Mouse (Mus musculus): ENCODE measurements around the gene Usp35. TPM values are rescaled to one million over a fixed set of nuclear protein-coding genes. Genes with fewer than 3 reads are reported as not detected.

Usp35 gene
- total and polyA plus RNA-seq, 3 experiments: 7.0 to 8.5 (median 8.4) TPM

DNA sequence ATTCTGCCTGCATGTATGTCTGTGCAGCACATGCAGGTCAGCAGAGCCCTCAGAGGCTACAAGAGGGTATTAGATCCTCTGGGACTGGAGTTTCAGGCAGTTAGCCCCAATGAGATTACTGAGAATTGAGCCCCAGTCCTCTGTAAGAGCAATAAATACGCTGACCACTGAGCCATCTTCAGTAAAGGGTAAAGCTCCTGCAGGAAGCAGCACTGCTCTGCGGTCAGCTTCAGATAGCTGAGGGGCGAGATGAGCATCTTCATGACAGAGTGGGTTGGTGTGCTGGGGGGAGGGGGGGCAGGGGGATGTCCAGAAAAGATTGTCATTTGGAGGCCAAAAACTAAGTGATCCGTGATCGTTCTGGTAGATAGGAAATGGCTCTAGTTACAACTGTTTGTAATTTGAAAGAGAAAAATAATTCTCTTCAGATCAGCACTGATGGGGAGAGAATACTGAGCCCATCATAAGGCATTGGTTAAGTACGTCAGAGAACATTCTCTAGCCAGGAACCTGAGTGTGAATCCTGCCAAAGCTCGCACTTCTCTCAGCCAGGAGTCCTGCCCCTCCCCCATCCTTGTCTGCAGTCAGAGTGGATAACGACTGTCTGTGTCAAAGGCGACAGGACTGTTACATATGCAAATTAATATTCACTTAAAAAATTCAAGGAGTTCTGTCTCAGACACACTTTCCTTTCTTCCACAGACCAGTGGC lies 14.4 kb upstream of the Usp35 start:
- no peak for DNase-seq

DNA sequence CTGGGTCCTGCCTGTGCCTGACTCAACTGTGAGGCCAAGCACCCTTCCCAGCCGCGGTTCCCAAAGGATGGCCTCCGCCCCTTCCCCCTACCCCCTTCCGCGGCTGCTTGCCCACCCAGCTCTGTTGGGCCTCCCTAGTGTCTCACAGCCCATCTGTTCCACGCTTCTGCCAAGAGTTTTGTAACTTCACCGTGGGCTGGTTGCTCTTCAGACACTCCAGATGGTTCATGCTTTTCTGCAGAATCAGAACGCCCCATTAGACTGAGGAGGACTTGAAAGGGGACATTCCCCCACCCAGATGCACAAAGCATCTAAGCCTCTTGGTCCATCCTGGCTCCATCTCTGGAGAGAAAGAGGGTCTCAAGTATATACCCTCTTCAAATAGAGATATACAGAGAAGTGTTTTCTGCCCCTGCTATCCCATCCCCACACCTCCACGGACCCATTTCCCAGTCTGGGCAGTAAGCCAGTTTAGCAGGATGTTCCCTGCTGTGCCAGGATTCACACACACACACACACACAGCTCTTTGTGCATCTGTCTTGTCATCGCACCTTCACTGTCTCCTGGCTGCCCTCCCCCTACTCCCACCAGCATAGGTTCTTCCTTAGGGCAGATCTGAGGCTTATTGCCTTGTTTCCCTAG lies 13.5 kb upstream of the Usp35 start:
- DNase-seq: no peak

- DNase-seq: no peak
Measured at GRCm38 (mm10) chr7:97344655-97345054, 12.8 kb upstream of the Usp35 start.

GRCm38 (mm10) chr7:97342961-97343360 lies 11.1 kb upstream of the Usp35 start:
- DNase-seq: no peak

DNA sequence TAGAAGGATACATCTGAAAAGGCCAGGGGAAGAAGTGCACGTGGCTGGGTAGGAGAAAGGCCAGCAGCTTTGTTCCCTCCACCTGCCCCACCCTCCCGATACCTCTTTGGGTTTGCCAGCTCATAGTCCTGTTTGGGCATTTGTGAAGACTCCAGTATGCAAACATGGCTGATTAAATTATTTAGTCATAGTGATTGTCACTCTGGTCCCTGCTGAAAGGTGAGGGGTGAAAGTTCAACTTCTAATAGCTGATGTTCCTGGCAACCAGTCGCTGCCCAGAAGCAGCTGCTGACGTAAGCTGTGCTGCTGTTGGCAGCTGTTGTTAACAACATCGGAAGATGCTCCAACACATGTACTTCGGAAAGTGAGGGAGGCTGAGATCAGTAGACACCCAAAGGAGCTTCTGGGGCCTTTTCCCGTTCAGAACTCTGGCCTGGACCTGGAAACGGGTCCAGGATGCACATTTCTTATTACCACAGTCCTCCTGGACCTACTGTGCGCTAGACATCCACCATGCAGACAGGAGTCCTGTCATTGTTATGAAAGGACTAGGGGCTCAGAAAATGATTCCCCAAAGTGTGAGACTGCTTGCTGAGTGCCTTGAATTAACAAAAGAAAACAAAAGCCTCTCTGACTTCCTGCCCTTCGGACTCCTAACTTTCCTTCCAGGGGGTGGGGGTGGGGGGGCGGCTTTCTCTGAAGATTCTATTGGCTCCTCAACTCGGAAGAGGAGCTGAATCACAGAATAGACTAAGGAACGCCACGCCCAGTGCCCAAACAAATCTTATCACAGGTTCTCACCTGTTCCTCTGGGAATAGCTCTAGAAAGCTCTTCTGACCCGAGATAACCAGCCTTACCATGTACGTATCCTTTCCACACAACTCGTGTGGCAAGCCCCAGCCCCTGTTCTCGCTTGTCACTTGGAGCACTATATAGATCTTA lies 9.4 kb upstream of the Usp35 start:
- DNase-seq: no peak

DNA sequence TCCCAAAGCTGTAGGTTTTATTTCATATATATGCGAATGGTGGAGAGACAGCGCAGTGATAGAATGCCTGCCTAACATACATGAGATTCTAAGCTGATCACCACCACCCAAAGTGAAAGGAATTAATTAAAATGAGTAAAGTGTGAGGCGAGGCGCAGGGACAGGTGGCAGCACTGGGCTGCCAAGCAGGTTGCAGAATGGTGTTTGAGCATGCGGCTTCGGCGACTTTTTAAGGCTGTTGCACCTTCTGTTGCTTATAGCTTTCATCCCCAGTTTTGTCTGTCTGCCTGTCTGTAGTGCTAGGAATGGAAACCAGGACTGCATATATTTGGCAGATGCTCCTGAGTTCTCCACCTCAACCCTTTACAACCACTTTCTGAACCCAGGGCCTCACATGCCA lies 7.8 kb upstream of the Usp35 start:
- no peak for DNase-seq

- no peak for DNase-seq
Measured at GRCm38 (mm10) chr7:97338593-97338992, 6.8 kb upstream of the Usp35 start.

- DNase-seq: no peak
Measured at GRCm38 (mm10) chr7:97336678-97337077, 4.9 kb upstream of the Usp35 start.

GRCm38 (mm10) chr7:97334406-97334805 lies 2.6 kb upstream of the Usp35 start:
- no peak for DNase-seq

DNA sequence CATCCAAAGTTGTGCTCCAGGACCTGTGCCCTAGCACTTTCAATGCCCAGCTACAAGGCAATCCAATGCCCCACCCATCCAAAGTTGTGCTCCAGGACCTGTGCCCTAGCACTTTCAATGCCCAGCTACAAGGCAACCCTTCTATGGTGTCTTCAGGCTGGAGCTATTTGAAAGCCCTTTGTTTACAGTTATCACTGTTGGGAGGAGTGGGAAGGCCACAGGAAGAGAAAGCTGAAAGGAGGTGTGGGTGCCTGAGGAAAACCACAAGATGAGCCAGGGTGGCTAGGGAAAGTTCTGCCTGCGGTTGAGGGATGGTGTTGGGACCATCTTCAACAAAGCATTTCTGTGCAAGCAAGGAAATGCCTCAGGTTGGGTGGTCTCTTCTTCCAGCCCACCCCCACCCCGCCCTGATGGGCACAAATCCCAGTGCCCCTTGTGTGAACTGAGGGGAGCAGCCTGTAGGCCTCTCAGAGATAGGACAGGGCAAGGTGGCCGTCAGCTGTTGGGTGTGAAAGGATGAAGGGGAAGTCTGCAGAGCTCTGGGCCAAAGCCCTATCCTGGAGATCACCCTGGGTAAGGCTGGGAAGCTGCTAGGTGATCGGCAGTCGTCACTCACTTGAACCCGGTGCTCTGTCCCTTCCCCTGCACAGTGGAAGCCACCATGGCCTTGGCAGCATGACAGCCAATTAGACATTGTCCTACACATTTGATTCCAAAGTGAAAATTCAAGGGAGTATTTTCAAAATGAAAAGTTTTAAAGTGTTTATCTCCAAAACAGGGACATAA lies 1.5 kb upstream of the Usp35 start:
- DNase-seq: no peak

- DNase-seq: no peak
Measured at GRCm38 (mm10) chr7:97332667-97333041, 834 bp upstream of the Usp35 start.

- DNase-seq: no peak
Measured at GRCm38 (mm10) chr7:97330931-97331645, 732 bp downstream of the Usp35 start.

DNA sequence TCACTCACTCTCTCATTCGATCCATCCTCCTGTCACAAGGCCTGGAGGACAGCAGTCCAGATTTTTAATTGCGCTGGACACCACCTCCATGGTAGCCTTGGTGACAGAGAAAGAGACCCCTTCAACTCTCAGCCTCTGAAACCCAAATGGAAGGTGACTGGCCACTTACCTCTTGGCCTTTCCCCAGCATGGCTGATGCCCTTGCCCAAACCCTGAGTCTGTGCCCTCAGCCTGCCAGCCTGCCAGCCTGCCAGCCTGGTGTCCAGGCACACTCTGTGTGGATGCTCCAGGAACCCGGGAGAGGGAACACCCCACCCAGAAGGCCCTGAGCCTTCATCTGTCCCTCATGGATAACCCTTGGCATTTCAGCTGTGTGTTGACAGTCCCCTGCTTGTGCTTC lies 2.1 kb downstream of the Usp35 start:
- no peak for DNase-seq

DNA sequence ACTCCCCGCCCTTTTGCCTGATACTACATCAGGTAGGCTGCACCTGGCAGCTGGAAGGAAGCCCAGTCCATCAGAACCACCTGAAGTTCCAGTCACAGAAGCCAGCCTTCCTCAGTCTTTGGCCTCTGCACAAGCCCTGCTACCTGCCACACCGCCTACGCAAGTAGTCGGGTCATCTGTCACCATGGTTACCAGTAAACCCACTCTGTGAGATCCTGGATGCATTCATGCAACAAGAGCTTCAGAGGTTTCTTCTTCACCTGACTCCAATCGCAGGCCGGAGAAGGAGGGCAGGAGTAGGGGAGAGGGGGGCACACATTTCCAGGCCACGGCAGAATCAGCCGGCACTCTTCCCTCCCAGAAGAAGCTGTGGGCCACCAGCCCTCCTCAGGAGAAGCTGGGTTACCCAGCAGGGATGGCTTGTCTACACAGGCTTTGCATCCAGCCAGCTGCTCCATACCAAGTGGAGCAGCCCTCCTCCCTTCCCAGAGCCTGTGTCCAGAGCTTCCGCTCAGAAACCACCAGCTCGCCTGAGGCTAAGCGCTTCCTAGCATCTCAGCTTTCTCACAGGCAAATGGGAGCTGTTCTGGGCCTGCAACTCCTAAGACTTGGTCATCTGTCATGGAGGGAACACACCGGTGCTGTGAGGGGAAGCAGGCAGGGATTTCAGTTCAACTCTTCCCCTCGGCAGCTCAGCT lies 2.8 kb downstream of the Usp35 start:
- DNase-seq: no peak

DNA sequence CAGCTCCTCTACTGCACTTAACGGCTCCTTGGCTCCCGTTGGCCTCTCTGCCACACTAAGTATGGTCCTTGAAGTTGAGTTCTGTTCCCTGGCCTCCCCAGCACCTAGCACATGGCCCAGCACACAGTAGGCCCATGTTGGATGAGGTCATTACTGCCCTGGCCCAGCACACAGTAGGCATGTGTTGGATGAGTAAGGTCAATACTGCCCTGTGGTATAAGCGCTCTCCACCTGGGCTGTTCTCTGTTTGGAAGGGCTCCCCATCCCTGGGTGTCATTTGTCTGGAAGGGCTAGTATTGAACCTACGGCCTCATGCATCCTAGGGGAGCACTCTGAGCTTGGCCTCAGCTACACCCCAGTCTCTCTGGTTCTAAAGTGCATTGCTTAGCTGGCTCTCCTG lies 4.4 kb downstream of the Usp35 start:
- no peak for DNase-seq

DNA sequence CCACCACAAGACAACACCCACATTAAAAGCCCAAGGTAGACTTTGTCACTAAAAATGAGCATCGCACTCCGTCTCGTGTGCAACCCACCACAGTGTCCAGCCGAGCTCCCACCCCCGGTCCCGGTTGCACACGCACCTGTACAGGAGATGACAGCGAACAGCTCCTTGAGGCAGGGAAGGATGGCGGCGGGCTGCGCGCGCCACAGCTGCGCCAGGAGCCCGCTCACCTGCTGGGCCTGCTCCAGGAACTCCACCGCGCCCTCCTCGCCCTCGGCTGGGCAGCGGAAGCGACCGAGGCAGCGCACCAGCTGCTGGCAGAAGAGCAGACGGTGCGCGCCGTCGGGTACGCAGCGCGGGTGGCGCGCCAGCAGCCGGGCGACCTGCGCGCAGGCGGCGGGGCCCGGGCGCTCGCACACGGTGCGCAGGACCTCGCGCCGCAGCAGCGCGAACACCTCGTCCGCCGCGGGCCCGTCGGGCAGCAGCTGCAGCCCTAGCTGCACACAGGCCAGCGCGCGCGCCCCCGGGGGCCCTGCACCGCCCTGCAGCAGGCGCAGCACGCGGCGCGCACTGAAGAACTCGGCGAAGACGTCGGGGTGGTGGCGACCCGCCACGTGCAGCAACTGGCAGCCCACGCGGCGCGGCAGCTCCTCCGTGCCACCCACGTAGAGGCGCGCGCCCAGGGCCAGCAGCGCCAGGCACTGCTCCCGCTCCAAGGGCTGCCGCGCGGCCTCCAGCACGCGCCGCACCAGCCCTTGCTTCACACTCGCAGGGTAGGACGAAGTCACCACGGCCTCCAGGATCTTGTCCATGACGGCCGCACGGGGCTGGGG lies 6.4 kb downstream of the Usp35 start:
- DNase-seq: no peak

GRCm38 (mm10) chr7:97324342-97324741 lies 7.5 kb downstream of the Usp35 start:
- no peak for DNase-seq

- peak; percentile 66 for DNase-seq
Measured at GRCm38 (mm10) chr7:97317706-97318105, 14.1 kb downstream of the Usp35 start.

DNA sequence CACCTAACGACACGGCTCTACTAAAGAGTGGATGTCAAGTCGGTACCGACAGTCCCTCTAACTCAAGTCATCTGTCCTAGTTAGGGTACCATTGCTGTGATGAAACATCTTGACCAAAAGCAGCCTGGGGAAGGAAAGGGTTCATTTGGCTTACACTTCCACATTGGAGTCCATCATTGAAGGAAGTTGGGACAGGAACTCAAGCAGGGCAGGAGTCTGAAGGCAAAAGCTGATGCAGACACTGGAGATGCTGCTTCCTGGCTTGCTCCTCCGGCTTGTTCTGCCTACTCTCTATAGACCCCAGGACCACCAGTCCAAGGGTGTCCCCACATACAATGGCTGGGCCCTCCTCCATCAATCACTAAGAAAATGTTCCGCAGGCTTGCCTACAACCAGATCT lies 16.2 kb downstream of the Usp35 start:
- no peak for DNase-seq

GRCm38 (mm10) chr7:97314646-97315045 lies 17.2 kb downstream of the Usp35 start:
- DNase-seq: no peak

Measured in adrenal gland, adult 2 months (tissue).